Mouse (Mus musculus) cerebral cortex, adult 2 months (tissue): Measurements from ENCODE around the gene Scaf4.

Experiments
- WGBS: fragments of 180-500 bp; shearing (Covaris S2); methylation state at CpG from one replicate; pipeline ENCODE4 v1.1.7; 2018; 5-methylcytosine and 5-hydroxymethylcytosine counted together

Scaf4 gene

GRCm38 (mm10) chr16:90283905-90284891 lies at the start of gene Scaf4:
Gene Scaf4, minus strand, starts transcription at chr16:90284503.
- WGBS, result under 1% methylated on average over 115 of the region's 123 CpGs

DNA sequence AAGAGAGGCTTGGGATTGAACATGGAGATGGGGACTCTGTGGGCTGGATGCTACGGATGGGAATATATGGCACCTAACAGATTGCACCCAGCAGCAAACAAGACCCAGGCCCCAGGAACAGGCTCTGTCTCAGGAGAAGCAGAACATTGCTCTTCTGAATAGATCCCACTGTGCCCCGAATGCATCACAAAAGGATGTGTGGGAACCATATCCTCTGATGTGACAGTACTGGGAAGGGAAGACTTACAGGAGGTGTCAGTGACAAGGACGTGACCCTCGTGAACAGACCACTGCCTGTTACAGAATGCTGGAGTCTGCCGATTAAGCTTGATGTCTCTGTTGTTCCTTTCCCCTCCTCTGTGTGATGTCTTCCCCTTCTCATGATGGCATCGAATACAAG lies 48.2 kb upstream of the Scaf4 start:
- 72% methylated on average over 6 of the region's 6 CpGs for WGBS

- 90% methylated on average over 6 of the region's 6 CpGs for WGBS
These were observed 46.7 kb upstream of the Scaf4 start for GRCm38 (mm10) chr16:90330979-90331378.

- WGBS, result 46% methylated on average over 8 of the region's 8 CpGs
These were observed 45.2 kb upstream of the Scaf4 start for GRCm38 (mm10) chr16:90329511-90329910.

DNA sequence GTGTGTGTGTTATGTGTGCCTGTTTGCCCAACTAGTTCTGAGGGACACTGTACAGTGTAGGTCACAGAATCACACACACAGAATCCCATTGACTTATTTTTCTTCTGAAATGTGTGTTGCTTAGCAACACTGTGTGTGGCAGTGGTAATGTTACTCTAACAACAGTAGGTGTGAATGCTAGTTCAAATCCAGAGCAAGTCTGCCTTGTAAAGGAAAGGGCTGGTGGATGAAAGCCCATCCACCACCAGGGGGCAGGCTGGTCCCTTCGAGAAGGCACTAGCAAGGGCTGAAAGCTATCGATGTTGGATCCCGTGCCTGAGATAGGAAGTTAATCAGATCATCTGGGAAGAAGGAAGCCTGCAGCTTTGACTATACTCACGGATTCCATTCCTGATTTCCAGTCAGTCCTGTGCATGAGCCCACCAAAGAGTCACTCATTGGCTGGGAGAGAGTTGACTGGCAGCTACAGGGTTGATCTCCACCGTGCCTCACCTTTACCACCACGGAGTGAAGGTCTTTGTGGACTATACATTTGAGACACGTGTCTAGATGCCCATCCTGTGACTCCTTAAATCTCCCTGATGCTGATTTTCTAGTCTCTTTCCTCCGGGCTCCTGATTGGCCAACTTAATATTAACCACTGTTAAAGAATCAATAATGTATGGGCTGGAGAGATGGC lies 38.7 kb upstream of the Scaf4 start:
- WGBS, result 31% methylated on average over 8 of the region's 8 CpGs

GRCm38 (mm10) chr16:90319321-90319720 lies 35.0 kb upstream of the Scaf4 start:
- 82% methylated on average over 7 of the region's 7 CpGs for WGBS

DNA sequence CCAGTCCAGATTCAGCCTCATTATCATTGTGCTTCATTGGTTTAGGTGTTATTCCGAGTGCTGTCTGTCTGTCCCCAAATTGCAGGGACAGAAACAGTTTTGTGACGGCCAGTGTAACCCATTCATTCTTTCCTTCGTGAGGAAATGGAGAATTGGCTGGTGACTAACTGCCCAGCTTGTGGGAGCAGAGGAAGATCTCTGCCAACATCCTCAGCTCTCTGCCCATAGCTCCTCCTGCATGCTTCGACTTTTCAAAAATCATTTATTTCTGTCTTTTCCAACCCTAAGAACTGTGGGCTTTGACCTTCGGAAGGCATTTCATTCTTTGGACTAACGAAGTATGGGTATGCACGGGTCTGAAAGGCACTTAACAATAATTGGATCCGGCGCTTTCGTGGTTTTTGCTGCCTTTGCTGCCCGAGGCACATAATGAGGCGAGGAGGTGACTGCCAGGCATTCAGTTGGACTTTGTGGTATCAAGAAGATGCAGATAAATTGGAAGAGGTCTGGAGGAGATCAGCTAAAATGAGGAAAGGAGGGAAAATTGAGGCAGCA lies 34.1 kb upstream of the Scaf4 start:
- WGBS, result 40% methylated on average over 12 of the region's 12 CpGs

DNA sequence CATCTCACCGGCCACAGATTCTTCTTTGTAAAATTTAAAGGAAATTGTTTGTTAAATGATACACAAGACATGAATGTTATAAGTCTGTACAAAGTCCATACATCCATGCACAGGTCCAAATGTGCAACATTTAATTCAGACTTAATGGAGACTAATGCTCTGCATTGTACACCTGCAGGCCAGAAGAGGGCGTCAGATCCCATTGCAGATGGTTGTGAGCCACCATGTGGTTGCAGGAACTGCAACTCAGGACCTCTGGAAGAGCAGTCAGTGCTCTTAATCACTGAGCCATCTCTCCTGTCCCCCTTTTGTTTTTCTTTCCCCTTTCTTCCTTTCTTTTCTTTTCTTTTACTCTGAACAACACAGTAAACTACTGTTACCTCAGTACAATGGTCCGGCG lies 33.5 kb upstream of the Scaf4 start:
- WGBS, result 67% methylated on average over 4 of the region's 4 CpGs

- WGBS, result 74% methylated on average over 4 of the region's 4 CpGs
These were observed 31.6 kb upstream of the Scaf4 start for GRCm38 (mm10) chr16:90315881-90316280.

DNA sequence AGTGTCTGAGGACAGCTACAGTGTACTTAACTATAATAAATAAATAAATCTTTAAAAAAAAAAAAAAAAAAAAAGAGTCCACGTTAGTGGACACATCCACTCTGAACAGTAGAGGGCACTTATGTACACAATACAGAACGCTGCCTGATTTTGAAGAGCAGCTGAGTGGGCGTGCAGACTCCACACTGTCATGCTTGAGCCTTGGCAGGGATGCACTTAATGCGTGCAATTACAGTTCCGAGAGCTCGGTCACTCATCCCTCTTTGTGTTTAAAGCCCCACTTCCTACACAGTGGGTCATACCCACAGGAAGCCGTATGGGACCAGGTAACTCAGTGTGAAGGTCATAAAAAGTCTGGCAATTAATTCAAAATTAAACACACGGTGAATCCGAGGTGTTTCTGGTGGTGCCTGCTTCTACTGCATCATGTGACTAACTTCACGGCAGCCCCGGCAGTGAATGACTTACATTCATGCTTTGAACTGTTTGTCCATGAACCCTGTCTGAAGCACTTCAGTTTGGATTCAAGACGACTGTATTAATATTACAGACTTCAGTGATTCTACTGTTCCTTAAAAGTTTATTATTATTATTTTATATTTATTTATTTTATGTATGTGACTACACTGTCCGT lies 28.3 kb upstream of the Scaf4 start:
- WGBS, result 40% methylated on average over 13 of the region's 13 CpGs

GRCm38 (mm10) chr16:90310488-90311135 lies 26.3 kb upstream of the Scaf4 start:
- 86% methylated on average over 11 of the region's 11 CpGs for WGBS

DNA sequence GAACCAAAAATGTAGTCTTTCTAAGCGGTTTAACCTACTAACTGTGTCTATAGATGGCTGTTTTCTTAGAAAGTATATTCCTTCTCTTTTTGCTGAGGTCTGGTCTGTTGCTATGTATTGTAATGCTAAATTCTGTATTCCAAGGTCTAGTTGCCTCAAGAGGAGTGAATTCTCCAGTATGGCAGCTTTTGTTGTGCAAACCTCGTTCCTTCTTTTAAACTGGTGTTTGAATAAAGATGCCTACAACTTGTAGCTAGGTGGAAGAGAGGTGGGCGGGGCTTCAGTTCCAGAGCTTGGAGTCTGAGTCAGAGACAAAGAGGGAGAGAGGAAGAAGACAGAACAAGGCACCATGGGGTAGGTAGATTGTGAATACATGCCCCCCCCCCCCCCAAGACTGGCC lies 25.5 kb upstream of the Scaf4 start:
- WGBS, result 59% methylated on average over 3 of the region's 3 CpGs

DNA sequence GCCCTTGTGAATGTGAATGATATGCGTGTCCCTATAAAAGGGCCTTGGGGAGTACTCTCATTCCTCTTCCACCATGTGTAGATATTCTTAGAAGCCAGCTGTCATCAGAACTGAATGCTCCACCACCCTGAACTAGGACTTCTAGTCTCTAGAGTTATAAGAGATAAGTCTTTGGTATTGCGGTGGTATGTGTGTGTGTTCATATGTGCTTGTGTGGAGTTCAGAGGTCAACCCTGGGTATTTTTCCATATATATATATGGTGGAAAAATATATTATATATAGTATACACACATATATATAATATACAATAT lies 19.6 kb upstream of the Scaf4 start:
- WGBS, result 88% methylated on average over 2 of the region's 2 CpGs

DNA sequence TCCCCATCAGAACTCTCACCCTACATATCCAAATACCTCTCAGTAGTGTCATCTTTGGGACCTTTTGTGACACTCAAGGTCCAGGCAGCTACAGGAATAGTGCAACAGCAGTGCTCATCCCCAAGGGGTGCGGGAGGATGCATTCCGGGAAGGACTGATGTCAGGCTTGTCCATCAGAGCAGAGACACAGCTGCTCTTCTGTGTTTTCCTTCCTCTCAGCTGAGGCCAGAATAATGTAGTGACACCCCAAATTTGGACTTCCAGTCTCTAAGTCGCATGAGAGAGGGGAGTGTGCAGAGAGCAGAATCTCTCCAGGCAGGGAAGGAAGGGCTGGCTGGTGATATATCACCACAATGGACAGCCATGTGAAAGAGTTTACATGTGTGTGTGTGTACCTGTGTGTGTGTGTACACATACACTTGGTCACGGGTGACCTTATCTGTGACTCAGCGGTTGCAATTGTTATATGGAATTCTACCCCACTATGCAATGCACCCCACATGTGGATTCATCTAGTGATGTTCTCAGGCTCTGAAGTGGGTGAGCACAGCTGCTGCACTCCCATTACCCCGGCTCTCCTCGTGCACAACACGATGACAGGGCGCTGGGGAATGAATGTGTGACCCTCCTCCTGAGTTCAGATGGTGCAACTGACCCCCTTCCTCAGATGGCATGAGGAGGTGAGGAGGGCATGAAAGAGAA lies 19.1 kb upstream of the Scaf4 start:
- 79% methylated on average over 9 of the region's 9 CpGs for WGBS

GRCm38 (mm10) chr16:90301706-90302105 lies 17.4 kb upstream of the Scaf4 start:
- 77% methylated on average over 10 of the region's 10 CpGs for WGBS

GRCm38 (mm10) chr16:90300896-90301295 lies 16.6 kb upstream of the Scaf4 start:
- 86% methylated on average over 11 of the region's 11 CpGs for WGBS

- WGBS, result 31% methylated on average over 21 of the region's 21 CpGs
These were observed 14.4 kb upstream of the Scaf4 start for GRCm38 (mm10) chr16:90298426-90299300.

DNA sequence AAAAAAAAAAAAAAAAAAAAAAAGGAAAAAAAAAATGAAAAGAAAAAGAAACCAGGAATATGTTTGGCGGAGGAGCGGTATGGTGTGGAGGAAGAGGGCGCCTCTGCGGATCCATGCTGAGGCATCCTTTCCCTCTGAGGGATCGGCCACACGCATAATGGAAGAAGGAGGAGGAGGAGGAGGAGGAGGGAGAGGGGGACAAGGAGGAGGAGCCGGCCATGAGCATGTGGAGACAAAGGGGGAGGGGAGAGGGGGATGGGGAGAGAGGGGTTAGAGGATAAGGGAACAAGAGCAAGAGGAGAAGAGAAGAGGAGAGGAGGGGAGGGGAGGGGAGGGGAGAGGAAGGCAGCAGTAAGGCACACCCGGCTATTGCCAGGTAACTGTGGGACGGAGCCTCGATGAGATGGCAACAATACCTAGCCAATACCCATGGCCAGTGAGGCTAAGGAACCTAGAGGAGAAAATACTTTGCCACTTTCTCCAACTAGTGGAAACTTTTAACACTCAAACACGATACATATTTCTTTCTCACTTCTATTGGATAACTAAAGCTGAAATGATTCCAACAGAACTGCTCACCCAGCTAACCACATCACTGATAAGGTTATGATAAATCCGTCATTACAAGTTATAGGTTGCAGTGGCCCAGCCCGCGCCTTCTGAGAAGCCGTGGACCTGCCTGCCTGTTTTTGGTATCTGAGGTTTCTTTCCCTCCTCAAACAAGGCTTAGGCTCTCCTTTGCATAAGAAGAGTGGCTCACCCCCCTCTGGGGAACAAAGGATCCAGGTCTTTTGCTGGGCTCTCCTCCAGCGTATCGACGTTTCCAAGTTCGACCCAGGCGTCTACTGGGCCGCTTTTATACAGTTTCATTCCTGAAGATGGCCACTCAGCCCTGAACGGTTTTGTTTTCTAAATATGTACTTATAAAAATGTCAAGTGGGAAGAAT lies 13.4 kb upstream of the Scaf4 start:
- 42% methylated on average over 21 of the region's 22 CpGs for WGBS

DNA sequence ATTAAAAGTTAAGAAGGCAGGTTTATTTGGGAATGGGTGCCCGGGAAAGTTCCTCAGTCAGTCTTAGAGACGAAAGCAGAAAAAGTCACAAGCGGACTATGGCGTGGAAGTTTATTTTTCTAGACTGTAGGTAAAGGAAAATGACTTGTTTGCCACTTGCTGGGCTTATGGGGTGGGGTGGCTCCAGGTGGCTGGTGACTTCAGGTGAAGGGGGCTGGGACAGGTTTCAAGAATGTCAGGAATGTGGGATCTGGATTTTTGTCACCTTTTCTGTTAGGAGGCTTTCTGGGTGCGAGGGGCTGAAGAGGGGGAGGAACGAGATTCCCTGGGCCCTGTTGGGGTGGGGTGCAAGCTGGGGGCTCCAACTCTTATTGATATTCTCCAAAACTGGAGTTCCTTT lies 7.4 kb upstream of the Scaf4 start:
- WGBS, result 39% methylated on average over 6 of the region's 6 CpGs
